Mouse (Mus musculus) E14TG2a.4 (cell line): ENCODE measurements around the gene Btnl9.

Experiments
- CTCF ChIP-seq: conservative IDR thresholded peaks from 2 replicates; pipeline ENCODE4 v1.5.1; 2014; ENCODE audit warnings: low read length
- NANOG ChIP-seq: IDR thresholded peaks from 2 replicates; pipeline ENCODE4 v1.6.1; 2014; ENCODE audit warnings: borderline replicate concordance, low read length, mixed read lengths
- POU5F1 ChIP-seq: IDR thresholded peaks from 2 replicates; pipeline ENCODE4 v1.6.1; 2014; ENCODE audit warnings: low read length, borderline replicate concordance

- TF ChIP-seq CTCF: no peak
- no peak for TF ChIP-seq POU5F1
- no peak for TF ChIP-seq NANOG
Observed at GRCm38 (mm10) chr11:49219271-49219670, 32.3 kb upstream of the Btnl9 start.
